Mouse (Mus musculus): ENCODE measurements around the gene Btnl2. TPM values are rescaled to one million over a fixed set of nuclear protein-coding genes. Genes with fewer than 3 reads are reported as not detected.
"Not testable (repeated sequence)": the region's sequence is repeated elsewhere in the genome, so short reads cannot be mapped to it uniquely, and the experiment has no call there.

Btnl2 gene
- total RNA-seq (2021) = under 1 TPM; 0.45 TPM
- long read RNA-seq, experiment 1, partial matches to known transcripts = 1 of 1 reads
- long read RNA-seq, experiment 1, other reads (novel, unspliced or antisense) = 0 of 1 reads
- long read RNA-seq, experiment 2, partial matches to known transcripts = 1 of 1 reads
- long read RNA-seq, experiment 2, other reads (novel, unspliced or antisense) = 0 of 1 reads

DNA sequence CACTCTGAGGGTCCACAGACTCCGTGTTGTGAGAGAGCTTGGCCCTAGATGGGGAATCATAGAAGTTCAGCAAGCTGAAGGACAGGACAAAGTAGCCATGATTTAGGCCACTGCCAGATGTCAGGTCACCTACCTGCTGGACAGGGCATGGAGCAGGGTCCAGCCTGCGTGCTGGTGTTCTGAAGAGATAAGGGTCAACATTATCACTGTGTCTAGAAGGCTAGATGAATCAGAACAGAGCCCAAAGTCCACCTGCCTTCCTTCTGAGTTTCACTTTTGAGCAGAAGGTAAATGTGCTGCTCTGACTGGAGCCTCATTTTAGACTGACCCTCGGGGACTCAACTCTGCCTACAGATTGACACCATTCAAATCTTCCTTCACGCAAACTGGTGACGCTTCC is at the start of gene Btnl2:
Btnl2 (plus strand) TSS at position 284 of the 400 bp plus-strand sequence.
- no peak for DNase-seq (ENCODE audit: low spot score in 2 of 2)

- DNase-seq (ENCODE audit: low spot score in 2 of 2) = peak; percentile 51 to 61
Observed at GRCm38 (mm10) chr17:34305380-34306030, 49.1 kb upstream of the Btnl2 start, which contains the start of gene H2-Eb1. Gene H2-Eb1, plus strand, starts transcription at chr17:34305867.

- no peak for DNase-seq (ENCODE audit: low spot score in 2 of 2)
Observed at GRCm38 (mm10) chr17:34306407-34306806, 48.2 kb upstream of the Btnl2 start.

- no peak for DNase-seq (ENCODE audit: low spot score in 2 of 2)
Observed at GRCm38 (mm10) chr17:34307216-34307615, 47.4 kb upstream of the Btnl2 start.

- no peak for DNase-seq (ENCODE audit: low spot score in 2 of 2)
Observed at GRCm38 (mm10) chr17:34308161-34308560, 46.5 kb upstream of the Btnl2 start.

GRCm38 (mm10) chr17:34309225-34309624 is 45.4 kb upstream of the Btnl2 start:
- no peak for DNase-seq (ENCODE audit: low spot score in 2 of 2)

- DNase-seq (ENCODE audit: low spot score in 2 of 2) = peak; percentile 24 to 26
Observed at GRCm38 (mm10) chr17:34309683-34310385, 44.8 kb upstream of the Btnl2 start.

DNA sequence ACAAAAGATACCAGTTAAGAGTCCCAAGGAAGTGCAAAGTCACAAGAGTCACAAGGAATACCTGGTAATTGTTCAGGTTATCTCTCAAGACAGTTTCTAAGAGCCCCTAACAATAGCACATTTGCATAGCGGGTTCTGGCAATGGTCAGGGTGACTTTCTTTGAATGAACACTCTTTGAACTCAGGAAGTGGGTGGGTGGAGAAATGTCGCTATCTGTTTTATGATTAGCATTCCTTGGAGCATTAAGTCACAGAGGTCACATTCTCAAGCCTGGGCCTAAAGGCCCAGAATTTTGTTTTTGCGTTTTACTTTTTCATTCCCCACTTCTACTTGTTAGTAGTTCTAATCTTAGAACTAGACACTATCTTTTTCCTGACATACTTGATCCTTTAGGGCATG is 44.1 kb upstream of the Btnl2 start:
- DNase-seq (ENCODE audit: low spot score in 2 of 2) = not testable (repeated sequence)

- no peak for DNase-seq (ENCODE audit: low spot score in 2 of 2)
Observed at GRCm38 (mm10) chr17:34312185-34312584, 42.4 kb upstream of the Btnl2 start.

DNA sequence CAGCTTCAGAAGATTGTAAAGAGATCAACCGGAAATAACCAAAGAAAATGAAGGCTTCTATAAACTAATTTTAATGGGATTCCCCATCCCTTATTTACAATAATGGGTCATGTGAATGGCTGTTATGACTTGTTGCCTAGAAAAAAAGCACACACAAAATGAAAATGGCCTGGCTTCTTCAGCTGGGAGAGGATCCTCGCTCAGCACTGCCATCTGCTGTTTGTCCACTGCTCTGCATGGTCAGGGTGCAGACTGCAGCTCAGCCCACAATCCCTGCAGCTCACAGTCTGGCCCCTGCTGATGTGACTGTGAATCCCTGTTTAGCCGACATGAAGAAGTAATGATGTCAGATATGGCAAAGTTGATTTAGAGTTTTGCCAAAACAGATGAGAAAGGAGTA is 41.2 kb upstream of the Btnl2 start:
- DNase-seq (ENCODE audit: low spot score in 2 of 2) = peak; percentile 41 to 49

DNA sequence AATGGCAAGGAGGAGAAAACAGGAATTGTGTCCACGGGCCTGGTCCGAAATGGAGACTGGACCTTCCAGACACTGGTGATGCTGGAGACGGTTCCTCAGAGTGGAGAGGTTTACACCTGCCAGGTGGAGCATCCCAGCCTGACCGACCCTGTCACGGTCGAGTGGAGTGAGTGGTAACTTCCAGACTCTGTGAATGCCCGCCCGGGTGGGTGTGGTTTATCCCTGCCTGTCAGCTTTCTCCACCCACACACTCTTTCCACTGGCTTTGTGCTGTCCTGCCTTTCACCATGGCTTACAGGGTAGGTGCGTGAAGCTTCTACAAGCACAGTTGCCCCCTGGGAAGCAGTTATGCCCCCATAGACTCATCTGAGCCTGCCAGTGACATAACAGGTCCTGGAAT is 40.3 kb upstream of the Btnl2 start:
- no peak for DNase-seq (ENCODE audit: low spot score in 2 of 2)

GRCm38 (mm10) chr17:34315512-34315911 is 39.1 kb upstream of the Btnl2 start:
- DNase-seq (ENCODE audit: low spot score in 2 of 2) = no peak

DNA sequence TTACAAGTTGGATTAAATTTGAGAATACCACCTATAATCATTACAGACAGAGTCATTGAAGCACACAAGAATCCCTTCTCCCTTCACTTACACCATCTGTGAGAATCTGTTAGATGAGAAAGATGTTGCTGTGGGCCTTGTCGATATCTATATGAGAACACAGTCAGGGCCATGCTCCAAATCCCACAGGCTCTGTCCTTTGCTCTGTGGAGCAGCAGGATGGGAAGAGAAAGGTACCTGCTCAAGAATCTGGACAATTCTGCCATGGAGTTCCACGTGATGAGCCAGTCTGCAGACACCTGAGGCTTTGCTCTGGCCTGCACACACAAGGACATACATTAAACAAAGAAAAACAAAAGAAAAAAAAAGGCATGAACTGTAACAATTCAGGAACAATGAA is 37.9 kb upstream of the Btnl2 start:
- DNase-seq (ENCODE audit: low spot score in 2 of 2) = no peak

DNA sequence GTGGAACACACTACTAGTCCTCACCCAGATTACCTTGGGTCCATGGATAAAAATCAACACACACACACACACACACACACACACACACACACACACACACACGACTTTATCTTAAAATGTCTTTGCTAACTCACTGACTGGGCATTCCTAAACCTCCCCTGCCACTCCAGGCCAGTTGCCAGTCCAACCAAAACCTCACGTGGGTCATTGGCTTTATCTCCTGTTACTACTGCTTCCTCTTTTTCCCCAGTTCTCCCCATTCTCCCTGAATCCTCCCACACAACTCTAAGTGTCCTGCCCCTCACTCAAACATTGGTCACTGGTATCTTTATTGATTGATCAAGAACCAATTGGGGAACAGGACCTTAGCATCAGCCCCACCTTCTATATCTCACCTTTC is 37.3 kb upstream of the Btnl2 start:
- no peak for DNase-seq (ENCODE audit: low spot score in 2 of 2)

GRCm38 (mm10) chr17:34325436-34325835 is 29.2 kb upstream of the Btnl2 start, which contains the start of gene H2-Eb2:
Gene H2-Eb2, plus strand, starts transcription at chr17:34325665.
- no peak for DNase-seq (ENCODE audit: low spot score in 2 of 2)

GRCm38 (mm10) chr17:34326373-34326772 is 28.2 kb upstream of the Btnl2 start:
- no peak for DNase-seq (ENCODE audit: low spot score in 2 of 2)

DNA sequence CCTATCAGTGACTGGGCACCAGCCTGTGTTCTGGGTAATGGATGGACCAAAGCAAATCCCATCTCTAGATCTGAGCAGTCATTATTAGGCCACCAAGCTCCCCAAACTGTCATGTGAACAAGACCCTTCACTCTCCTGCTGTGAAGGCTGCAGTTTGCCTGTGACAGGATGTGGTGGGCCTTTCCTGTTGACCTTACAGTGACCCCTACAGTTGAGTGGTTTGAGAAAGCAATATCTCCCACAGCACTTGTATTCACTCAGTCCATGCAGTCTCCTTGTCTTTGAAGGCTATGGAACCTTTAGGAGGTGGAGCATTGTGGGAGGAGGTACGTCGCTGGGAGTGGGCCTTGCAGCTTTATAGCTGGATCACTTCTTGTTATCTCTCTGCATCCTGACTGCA is 24.8 kb upstream of the Btnl2 start:
- DNase-seq (ENCODE audit: low spot score in 2 of 2) = no peak

DNA sequence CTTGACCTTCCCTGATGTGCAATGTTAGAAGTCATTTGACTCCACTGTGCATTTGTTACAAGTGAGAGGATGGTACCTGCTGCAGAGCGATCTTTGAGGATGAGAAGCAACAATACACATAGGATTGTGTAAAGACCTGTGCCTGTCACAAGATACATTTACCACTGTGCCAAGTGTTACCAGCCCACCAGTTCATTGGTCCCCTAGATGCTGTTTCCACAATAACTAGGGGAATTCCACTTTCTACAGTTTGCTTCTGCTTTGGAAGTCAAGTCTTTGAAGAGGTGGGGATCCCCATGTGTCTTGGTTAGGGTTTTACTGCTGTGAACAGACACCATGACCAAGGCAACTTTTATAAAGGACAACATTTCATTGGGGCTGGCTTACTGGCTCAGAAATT is 23.4 kb upstream of the Btnl2 start:
- no peak for DNase-seq (ENCODE audit: low spot score in 2 of 2)

- no peak for DNase-seq (ENCODE audit: low spot score in 2 of 2)
Observed at GRCm38 (mm10) chr17:34340619-34341402, 13.8 kb upstream of the Btnl2 start.

DNA sequence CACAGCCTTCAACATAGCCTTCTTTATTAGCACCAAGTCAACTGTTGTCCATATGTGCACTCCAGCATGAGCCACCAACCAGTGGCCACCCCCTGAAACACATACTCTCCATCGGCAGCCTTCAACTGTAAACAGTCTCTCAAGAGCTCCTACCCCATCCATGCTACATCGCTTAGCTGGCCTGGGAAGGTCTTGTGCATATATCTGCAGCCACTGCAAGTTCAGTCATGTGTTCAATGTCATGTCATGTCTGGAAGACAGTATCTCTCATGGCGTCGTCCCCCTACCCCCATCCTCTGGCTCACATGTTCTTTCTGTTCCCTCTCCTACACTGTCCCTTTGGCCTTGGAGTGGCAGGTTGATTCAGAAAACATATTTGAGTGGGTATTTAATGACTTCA is 9.7 kb upstream of the Btnl2 start:
- DNase-seq (ENCODE audit: low spot score in 2 of 2) = no peak

DNA sequence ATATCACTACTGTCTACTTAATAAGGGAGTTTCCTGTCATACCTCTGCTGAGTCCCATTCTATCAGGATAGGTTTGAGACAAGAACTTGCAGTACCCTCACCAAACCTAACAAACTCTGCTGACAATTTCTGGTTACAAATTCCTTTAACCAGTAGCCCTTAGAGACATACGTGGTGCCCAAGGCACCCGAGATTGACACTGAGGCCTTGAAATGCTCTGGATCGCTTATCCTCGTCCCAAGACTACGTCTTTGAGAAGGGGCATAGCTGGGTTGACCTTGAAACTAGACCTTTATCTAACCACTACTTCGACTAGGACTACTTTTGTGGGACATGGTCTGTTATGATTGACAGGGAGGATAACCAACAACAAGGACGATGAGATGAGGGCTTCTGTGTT is 9.1 kb upstream of the Btnl2 start:
- no peak for DNase-seq (ENCODE audit: low spot score in 2 of 2)

GRCm38 (mm10) chr17:34346041-34346440 is 8.6 kb upstream of the Btnl2 start:
- DNase-seq (ENCODE audit: low spot score in 2 of 2) = no peak

Data from adrenal gland, postnatal 4 days (tissue).